Mouse (Mus musculus) liver, postnatal 0 days (tissue): Measurements from ENCODE around the gene Tmem164.

Experiments used
- CTCF ChIP-seq: sonication (generic); IDR thresholded peaks from 2 replicates; pipeline ENCODE4 v1.5.1; 2016; ENCODE audit warnings: antibody characterized with exemption, low read depth
- EP300 ChIP-seq: IDR thresholded peaks from 2 replicates; pipeline ENCODE4 v1.6.1; 2016; ENCODE audit warnings: antibody characterized with exemption, low read depth, mild to moderate bottlenecking

GRCm38 (mm10) chrX:142681616-142682141 lies 473 bp downstream of the Tmem164 start:
- TF ChIP-seq CTCF (no peak), EP300 (no peak)
